Comparison of ENCODE assay signal across 8 mouse cellular contexts in genomic region chr8:47690674-47691078, GRCm38 (mm10). TPM values are rescaled to one million over a fixed set of nuclear protein-coding genes. Genes with fewer than 3 reads are reported as not detected.
DNase-seq lines count a peak whose midpoint lies in the region; ATAC-seq lines count a peak whose summit lies in the region.

No protein-coding gene starts in this region.

- peak; percentile 9 for DNase-seq in adrenal gland, postnatal 25 days
- no peak for DNase-seq in adrenal gland, postnatal 4 days (ENCODE audit: low spot score in 2 of 2)
- peak; percentile 41 to 52 for DNase-seq in heart, adult 18-20 months
- peak; percentile 22 for DNase-seq in kidney, adult 9 months
- peak; percentile 55 for DNase-seq in lung, postnatal 14 days
- DNase-seq in cerebellum, postnatal 10 days = no peak
- no peak for DNase-seq in spleen, postnatal 36 days (ENCODE audit: low spot score in 2 of 2)

- no peak overlapping the region for H3K27ac ChIP-seq in stomach, embryonic 16.5 days (ENCODE audit: low read length)

- peak overlapping the region; percentile 53 for H3K4me2 ChIP-seq in stomach, embryonic 16.5 days (ENCODE audit: low read depth, low read length)

- H3K9ac ChIP-seq in stomach, embryonic 16.5 days (ENCODE audit: low read length) = peak overlapping the region; percentile 56

- 13% methylated on average over 16 of the region's 16 CpGs for WGBS in stomach, embryonic 16.5 days

- no peaks in the 10 kb centered on the region for H3K27me3 ChIP-seq in stomach, embryonic 16.5 days (ENCODE audit: control insufficient read depth, insufficient read depth, low read length)

- H3K4me3 ChIP-seq in stomach, embryonic 16.5 days (replicated peaks; ENCODE audit: low read length) = peak overlapping the region; percentile 32

- H3K4me1 ChIP-seq in stomach, embryonic 16.5 days (ENCODE audit: control insufficient read depth, insufficient read depth, low read length) = no peaks in the 10 kb centered on the region

- ATAC-seq in stomach, embryonic 16.5 days (ENCODE audit: insufficient read depth, low FRiP score) = no peak

- no peaks in the 10 kb centered on the region; the same call in 1 of the 2 replicates for H3K9me3 ChIP-seq in stomach, embryonic 16.5 days (replicated peaks; ENCODE audit: control insufficient read depth, low read length)

- no peaks in the 10 kb centered on the region for H3K36me3 ChIP-seq in stomach, embryonic 16.5 days (ENCODE audit: control insufficient read depth, insufficient read depth, low read length)

RNA-seq across cellular contexts. Expression of gene Ing2, which starts 15.3 kb away (rescaled TPM):
- 26.8 and 28.9 TPM in 2 replicates for total RNA-seq in adrenal gland, postnatal 25 days (2021)
- 10 to 100 TPM; 26.4 to 29.4 TPM for total RNA-seq in adrenal gland, postnatal 4 days (2021)
- 1 to 10 TPM; 3.8 to 4.1 TPM for total RNA-seq in heart, adult 18-20 months (2021)
- 7.6 and 9.5 TPM in 2 replicates for polyA plus RNA-seq in stomach, embryonic 16.5 days (2015; fragmentation: Nextera tagmentation; extraction: Ambion mirVana)

RNA-seq across cellular contexts. Expression of gene Cdkn2aip, which starts 23.1 kb away (rescaled TPM):
- total RNA-seq in adrenal gland, postnatal 25 days (2021) = 10.9 and 17.2 TPM in 2 replicates
- 10 to 100 TPM; 17.3 TPM for total RNA-seq in adrenal gland, postnatal 4 days (2021)
- 1 to 10 TPM; 9.0 to 9.1 TPM for total RNA-seq in heart, adult 18-20 months (2021)
- 18.6 and 18.8 TPM in 2 replicates for polyA plus RNA-seq in stomach, embryonic 16.5 days (2015; fragmentation: Nextera tagmentation; extraction: Ambion mirVana)

Comparison
In these comparisons a context has a peak if more than half of its experiments do, and no peak if none do; other contexts are left out.
1. DNase-seq: peak in adrenal gland, postnatal 25 days (single experiment), heart, adult 18-20 months (2 of 2), kidney, adult 9 months (single experiment) and lung, postnatal 14 days (single experiment); none in adrenal gland, postnatal 4 days (0 of 2), cerebellum, postnatal 10 days (0 of 2) and spleen, postnatal 36 days (0 of 2).